Mouse (Mus musculus): ENCODE measurements around the gene Obox6. TPM values are rescaled to one million over a fixed set of nuclear protein-coding genes. Genes with fewer than 3 reads are reported as not detected.

Gene Obox6
- polyA plus RNA-seq (2012; rRNA removed): not detected in 2 replicates

DNA sequence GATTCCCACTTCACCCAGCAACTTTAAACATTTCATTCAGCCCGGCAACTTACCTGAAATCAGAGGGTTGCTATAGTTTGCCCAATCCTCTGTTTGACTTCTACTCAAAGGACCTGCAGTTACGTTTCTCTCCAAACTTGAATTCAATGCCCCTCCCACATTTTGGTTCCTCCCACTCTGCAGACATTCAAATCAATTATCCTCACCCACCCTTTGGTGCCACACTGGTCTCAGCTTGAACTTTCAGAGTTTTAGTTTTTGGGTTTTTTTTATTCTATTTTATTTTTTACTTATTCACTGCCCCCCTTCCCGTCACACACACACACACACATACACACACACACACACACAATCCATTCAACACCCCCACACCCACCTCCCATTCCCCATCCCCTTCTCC is at the start of gene Obox6:
TSS of gene Obox6 (minus strand) at position 101 of the 400 bp plus-strand sequence.

DNA sequence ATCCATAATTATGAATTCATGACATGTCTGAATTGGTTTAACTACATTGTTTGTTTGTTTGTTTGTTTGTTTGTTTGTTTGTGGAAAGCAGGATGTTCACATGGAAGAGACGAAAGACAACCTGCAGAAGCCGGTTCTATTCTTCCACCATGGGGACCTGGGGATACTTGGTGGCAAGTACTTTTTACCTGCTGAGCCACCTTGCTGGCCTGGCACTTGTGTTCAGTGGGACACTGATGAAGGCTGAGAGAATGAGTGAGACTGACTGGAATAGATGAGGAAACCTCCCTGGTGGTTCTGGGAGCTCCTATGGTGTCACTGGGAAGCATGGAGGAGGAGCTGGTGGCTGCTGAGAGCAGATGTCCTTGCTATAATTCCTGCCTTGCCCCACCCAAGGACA is 42.8 kb upstream of the Obox6 start, which contains the start of gene Crxos:
TSS of gene Crxos (plus strand) at position 301 of the 400 bp plus-strand sequence.

DNA sequence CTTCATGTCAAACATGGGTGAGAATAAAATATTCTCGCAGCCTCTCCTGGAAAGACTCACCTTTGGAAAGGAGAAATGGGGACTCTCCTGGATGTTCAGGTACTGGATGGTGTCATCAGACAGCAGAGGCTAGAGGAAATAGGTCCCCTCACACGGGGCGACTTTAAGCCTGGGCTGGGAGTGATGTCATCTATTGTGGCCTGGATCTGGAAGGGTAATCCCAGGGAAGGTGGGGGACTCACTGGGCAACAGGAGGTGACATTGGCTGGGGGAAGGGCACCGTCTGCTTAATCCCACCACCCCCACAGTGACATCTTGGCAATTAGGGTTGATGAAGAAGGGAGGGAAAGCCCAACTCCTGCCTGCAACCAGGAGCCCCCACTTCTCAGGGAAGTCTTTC is 40.3 kb upstream of the Obox6 start, which contains the start of gene Crx:
TSS of gene Crx (minus strand) at position 213 of the 400 bp plus-strand sequence.

Other genes with a start within 250 kb of the Obox6 start
- gene Obox3, start 199.8 kb downstream of the Obox6 start, polyA plus RNA-seq (2012; rRNA removed): not detected in 2 replicates
- not detected in 2 replicates for gene Obox5, start 89.5 kb downstream of the Obox6 start, polyA plus RNA-seq (2012; rRNA removed)
- 0.17 and 0.24 TPM in 2 replicates for gene Crx, start 40.3 kb upstream of the Obox6 start, polyA plus RNA-seq (2012; rRNA removed)
- 0.11 and 0.26 TPM in 2 replicates for gene Crxos, start 42.9 kb upstream of the Obox6 start, polyA plus RNA-seq (2012; rRNA removed)
- gene Selenow, start 82.7 kb upstream of the Obox6 start, polyA plus RNA-seq (2012; rRNA removed): 543 and 655 TPM in 2 replicates
- 144 and 263 TPM in 2 replicates for gene Nop53, start 106.4 kb upstream of the Obox6 start, polyA plus RNA-seq (2012; rRNA removed)
- gene Ehd2, start 127.9 kb upstream of the Obox6 start, polyA plus RNA-seq (2012; rRNA removed): 6.6 and 9.8 TPM in 2 replicates
- gene Bicra, start 208.2 kb upstream of the Obox6 start, polyA plus RNA-seq (2012; rRNA removed): 14.4 and 18.2 TPM in 2 replicates
- gene Zfp541, start 222.1 kb upstream of the Obox6 start, polyA plus RNA-seq (2012; rRNA removed): 0.02 and 0.06 TPM in 2 replicates

Data from central nervous system, embryonic 11.5 days (tissue).